Mouse (Mus musculus): ENCODE measurements at regions not wholly inside any gene's neighbourhood (a gene's known extent, or its start where the extent isn't known, plus 50 kb on each side); places are given as distances from the start of the nearest gene placed in this dataset.

- no peaks in the 10 kb centered on the region for H3K4me1 ChIP-seq (ENCODE audit: control insufficient read depth in 1 of 2, insufficient read depth in 2 of 2, low read length in 2 of 2)
- no peak overlapping the region for H3K4me3 ChIP-seq (ENCODE audit: control insufficient read depth in 1 of 2, insufficient read depth in 1 of 2, low read depth in 2 of 2, low read length in 2 of 2)
- DNase-seq (ENCODE audit: low read depth, low spot score) = no peak
- H3K9me3 ChIP-seq (replicated peaks; ENCODE audit: insufficient read depth, low read length) = no peaks in the 10 kb centered on the region
- peaks cover 3 to 5% of the 10 kb centered on the region in 2 experiments; a peak in 3 of 4 replicates for H3K27me3 ChIP-seq (ENCODE audit: control insufficient read depth in 1 of 2, insufficient read depth in 2 of 2, low read length in 2 of 2)
- TF ChIP-seq MAZ (IDR thresholded peaks at IDR 0.05; ENCODE audit: low read depth, low read length) (no peak), NELFE (IDR thresholded peaks at IDR 0.05; ENCODE audit: low read depth, low read length) (no peak), POLR2AphosphoS5 (IDR thresholded peaks at IDR 0.05; ENCODE audit: borderline replicate concordance, low read depth, low read length) (no peak), SIN3A (IDR thresholded peaks at IDR 0.05; ENCODE audit: low read length) (no peak), CHD1 (IDR thresholded peaks at IDR 0.05; ENCODE audit: low read depth, low read length) (no peak), ETS1 (IDR thresholded peaks at IDR 0.05; ENCODE audit: low read depth, low read length) (no peak), TCF12 (IDR thresholded peaks at IDR 0.05; ENCODE audit: low read depth, low read length) (no peak), ZC3H11A (IDR thresholded peaks at IDR 0.05; ENCODE audit: low read depth, low read length) (no peak), USF2 (IDR thresholded peaks at IDR 0.05; ENCODE audit: borderline replicate concordance in 1 of 2, insufficient read depth in 1 of 2, low read depth in 1 of 2, low read length in 2 of 2) (no peak), MYC (IDR thresholded peaks at IDR 0.05; ENCODE audit: low read depth, low read length) (no peak), MEF2A (IDR thresholded peaks at IDR 0.05; ENCODE audit: extremely low read depth, insufficient replicate concordance, low read depth, low read length, poor library complexity, severe bottlenecking) (no peak), GABPA (IDR thresholded peaks at IDR 0.05; ENCODE audit: low read depth, low read length) (no peak), GATA1 (IDR thresholded peaks at IDR 0.05; ENCODE audit: low read depth, low read length) (no peak), CHD2 (IDR thresholded peaks at IDR 0.05; ENCODE audit: low read length) (no peak), MAFK (IDR thresholded peaks at IDR 0.05; ENCODE audit: borderline replicate concordance, low read depth, low read length) (no peak), USF1 (IDR thresholded peaks at IDR 0.05; ENCODE audit: low read depth, low read length) (no peak), POLR2A (IDR thresholded peaks at IDR 0.05; ENCODE audit: control insufficient read depth in 1 of 2, insufficient read depth in 1 of 2, low read depth in 1 of 2, low read length in 2 of 2, poor library complexity in 1 of 2) (no peak)
- no peak overlapping the region for H3K27ac ChIP-seq (ENCODE audit: control insufficient read depth, low read depth, low read length)
- H3K36me3 ChIP-seq (ENCODE audit: control insufficient read depth in 1 of 2, insufficient read depth in 2 of 2, low read length in 2 of 2) = no peaks in the 10 kb centered on the region
- no peak overlapping the region for H3K9ac ChIP-seq (ENCODE audit: control insufficient read depth, low read depth, low read length, poor library complexity, severe bottlenecking)
- no peaks in the 10 kb centered on the region for H3K79me2 ChIP-seq (ENCODE audit: control insufficient read depth, insufficient read depth, low read length, poor library complexity)
Measured at GRCm38 (mm10) chr12:15937443-15938237, 120.9 kb upstream of the Trib2 start.

DNA sequence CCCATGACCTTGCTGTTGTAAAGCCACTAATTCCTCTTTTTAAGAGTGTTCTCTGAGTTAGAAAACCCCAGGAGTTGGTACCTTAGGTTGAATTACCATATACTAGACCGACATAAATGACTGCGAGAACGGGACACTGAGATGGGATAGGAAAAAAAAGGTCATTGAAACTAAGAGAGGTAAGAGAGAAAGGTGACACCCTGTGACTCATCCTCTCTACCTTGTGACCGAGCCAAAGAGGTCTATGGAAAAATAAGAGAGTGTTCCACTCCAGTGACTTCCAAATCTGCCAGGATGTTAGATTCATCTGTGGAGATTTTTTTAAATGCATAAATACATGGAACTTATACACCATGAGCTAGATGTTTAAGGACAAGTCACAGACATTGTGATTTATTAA is 115.3 kb upstream of the Trib2 start:
- no peak for TF ChIP-seq MAFK (IDR thresholded peaks at IDR 0.05; ENCODE audit: borderline replicate concordance, low read depth, low read length)
- no peak for TF ChIP-seq MEF2A (IDR thresholded peaks at IDR 0.05; ENCODE audit: extremely low read depth, insufficient replicate concordance, low read depth, low read length, poor library complexity, severe bottlenecking)
- no peak for TF ChIP-seq KAT2A (conservative IDR thresholded peaks at IDR 0.05; ENCODE audit: low read depth, low read length)
- no peak for TF ChIP-seq EP300 (IDR thresholded peaks at IDR 0.05; ENCODE audit: low read depth in 1 of 2, low read length in 2 of 2)
- TF ChIP-seq ELF1 (IDR thresholded peaks at IDR 0.05; ENCODE audit: low read depth, low read length) = no peak
- TF ChIP-seq MYC (IDR thresholded peaks at IDR 0.05; ENCODE audit: low read depth, low read length) = no peak
- no peak for TF ChIP-seq ZNF384 (IDR thresholded peaks at IDR 0.05; ENCODE audit: low read depth, low read length)
- no peak for TF ChIP-seq GABPA (IDR thresholded peaks at IDR 0.05; ENCODE audit: low read depth, low read length)
- no peak for TF ChIP-seq USF2 (IDR thresholded peaks at IDR 0.05; ENCODE audit: borderline replicate concordance in 1 of 2, insufficient read depth in 1 of 2, low read depth in 1 of 2, low read length in 2 of 2)
- no peak for TF ChIP-seq MAZ (IDR thresholded peaks at IDR 0.05; ENCODE audit: low read depth, low read length)
- Histone ChIP-seq H3K27ac (ENCODE audit: control insufficient read depth, low read depth, low read length) (no peak overlapping the region), H3K9me3 (replicated peaks; ENCODE audit: insufficient read depth, low read length) (no peaks in the 10 kb centered on the region), H3K4me3 (ENCODE audit: control insufficient read depth in 1 of 2, insufficient read depth in 1 of 2, low read depth in 2 of 2, low read length in 2 of 2) (no peak overlapping the region), H3K36me3 (ENCODE audit: control insufficient read depth in 1 of 2, insufficient read depth in 2 of 2, low read length in 2 of 2) (no peaks in the 10 kb centered on the region), H3K4me1 (ENCODE audit: control insufficient read depth in 1 of 2, insufficient read depth in 2 of 2, low read length in 2 of 2) (no peaks in the 10 kb centered on the region), H3K79me2 (ENCODE audit: control insufficient read depth, insufficient read depth, low read length, poor library complexity) (no peaks in the 10 kb centered on the region), H3K9ac (ENCODE audit: control insufficient read depth, low read depth, low read length, poor library complexity, severe bottlenecking) (no peak overlapping the region), H3K27me3 (ENCODE audit: control insufficient read depth in 1 of 2, insufficient read depth in 2 of 2, low read length in 2 of 2) (no peaks in the 10 kb centered on the region; a peak in 2 of 4 replicates)
- DNase-seq (ENCODE audit: low read depth, low spot score) = no peak

Measured in MEL (cell line).